Mouse (Mus musculus): ENCODE measurements at regions not wholly inside any gene's neighbourhood (a gene's known extent, or its start where the extent isn't known, plus 50 kb on each side); places are given as distances from the start of the nearest gene placed in this dataset.

DNA sequence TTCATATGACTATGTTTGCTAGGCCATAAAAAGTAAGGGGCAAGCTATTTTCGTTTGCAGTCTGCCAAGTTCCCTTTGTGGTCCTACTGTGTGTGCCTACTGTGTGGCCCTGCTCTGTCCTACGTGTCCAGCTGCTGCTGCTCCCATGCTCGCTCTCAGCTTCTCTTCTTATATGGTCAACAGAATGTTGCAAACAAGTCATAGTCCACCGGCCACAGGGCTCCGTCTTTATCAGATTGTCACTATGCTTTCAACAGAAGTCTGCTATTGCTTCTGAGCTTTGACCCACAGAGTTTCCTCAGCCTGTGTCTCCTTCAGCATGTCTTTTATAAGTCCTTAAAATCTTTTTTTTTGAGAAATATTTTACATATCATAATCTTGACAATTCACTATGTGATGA, 58.3 kb upstream of the Fndc3b start:
- Histone ChIP-seq H3K4me3 (replicated peaks; ENCODE audit: low read length) (no peak overlapping the region), H3K27me3 (ENCODE audit: control insufficient read depth, insufficient read depth, low read length) (no peaks in the 10 kb centered on the region), H3K4me1 (ENCODE audit: control insufficient read depth, insufficient read depth, low read length) (no peaks in the 10 kb centered on the region), H3K27ac (replicated peaks; ENCODE audit: low read depth, low read length) (no peak overlapping the region), H3K36me3 (ENCODE audit: control insufficient read depth, insufficient read depth, low read length) (no peaks in the 10 kb centered on the region), H3K4me2 (replicated peaks; ENCODE audit: low read depth, low read length, severe bottlenecking) (no peak overlapping the region), H3K9me3 (ENCODE audit: control insufficient read depth, low read length) (no peaks in the 10 kb centered on the region), H3K9ac (ENCODE audit: low read depth, low read length, severe bottlenecking) (no peak overlapping the region)
- WGBS, result 90% methylated on average over 5 of the region's 5 CpGs
- DNase-seq (ENCODE audit: low spot score) (no peak), ATAC-seq (ENCODE audit: low FRiP score, low read depth) (no peak)
- no peak for TF ChIP-seq POLR2A (IDR thresholded peaks at IDR 0.05; ENCODE audit: borderline replicate concordance, extremely low read depth, insufficient read depth, insufficient read length)

GRCm38 (mm10) chr3:27767188-27767587, 56.1 kb upstream of the Fndc3b start:
- WGBS, result 87% methylated on average over 8 of the region's 8 CpGs
- no peaks in the 10 kb centered on the region; the same call in 1 of the 2 replicates for H3K4me1 ChIP-seq (ENCODE audit: control insufficient read depth, insufficient read depth, low read length)
- no peaks in the 10 kb centered on the region for H3K9me3 ChIP-seq (ENCODE audit: control insufficient read depth, low read length)
- H3K27ac ChIP-seq (replicated peaks; ENCODE audit: low read depth, low read length), result no peak overlapping the region
- H3K4me3 ChIP-seq (replicated peaks; ENCODE audit: low read length), result no peak overlapping the region
- H3K9ac ChIP-seq (ENCODE audit: low read depth, low read length, severe bottlenecking), result no peak overlapping the region
- DNase-seq (ENCODE audit: low spot score), result no peak
- no peaks in the 10 kb centered on the region for H3K36me3 ChIP-seq (ENCODE audit: control insufficient read depth, insufficient read depth, low read length)
- no peaks in the 10 kb centered on the region for H3K27me3 ChIP-seq (ENCODE audit: control insufficient read depth, insufficient read depth, low read length)
- no peak for TF ChIP-seq POLR2A (IDR thresholded peaks at IDR 0.05; ENCODE audit: borderline replicate concordance, extremely low read depth, insufficient read depth, insufficient read length)
- ATAC-seq (ENCODE audit: low FRiP score, low read depth), result no peak
- H3K4me2 ChIP-seq (replicated peaks; ENCODE audit: low read depth, low read length, severe bottlenecking), result no peak overlapping the region

DNA sequence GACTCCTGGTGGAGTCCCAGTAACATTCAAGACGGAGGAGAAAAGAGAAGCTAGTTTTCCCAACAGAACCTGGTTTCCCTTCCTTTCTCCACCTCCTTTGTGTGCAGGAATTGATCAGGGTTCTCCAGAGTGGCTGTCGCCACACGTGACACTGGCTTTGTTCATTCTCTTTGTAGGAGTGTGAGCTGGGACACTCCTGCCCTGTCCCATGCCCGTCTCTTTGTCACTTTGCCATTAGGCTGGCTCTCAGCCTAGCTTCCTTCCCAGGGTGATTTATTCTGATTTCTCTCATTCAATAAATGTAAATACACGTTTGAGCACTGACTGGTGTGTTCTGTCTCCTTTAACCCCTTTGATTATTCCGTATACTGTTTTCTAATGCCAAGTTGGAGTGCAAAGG, 55.3 kb upstream of the Fndc3b start:
- no peak overlapping the region for H3K4me2 ChIP-seq (replicated peaks; ENCODE audit: low read depth, low read length, severe bottlenecking)
- H3K27me3 ChIP-seq (ENCODE audit: control insufficient read depth, insufficient read depth, low read length), result no peaks in the 10 kb centered on the region
- no peak overlapping the region for H3K27ac ChIP-seq (replicated peaks; ENCODE audit: low read depth, low read length)
- 75% methylated on average over 6 of the region's 6 CpGs for WGBS
- H3K9me3 ChIP-seq (ENCODE audit: control insufficient read depth, low read length), result no peaks in the 10 kb centered on the region
- H3K4me1 ChIP-seq (ENCODE audit: control insufficient read depth, insufficient read depth, low read length), result no peaks in the 10 kb centered on the region; the same call in 1 of the 2 replicates
- no peak for DNase-seq (ENCODE audit: low spot score)
- ATAC-seq (ENCODE audit: low FRiP score, low read depth), result no peak
- no peak overlapping the region for H3K9ac ChIP-seq (ENCODE audit: low read depth, low read length, severe bottlenecking)
- no peak overlapping the region for H3K4me3 ChIP-seq (replicated peaks; ENCODE audit: low read length)
- no peak for TF ChIP-seq POLR2A (IDR thresholded peaks at IDR 0.05; ENCODE audit: borderline replicate concordance, extremely low read depth, insufficient read depth, insufficient read length)
- H3K36me3 ChIP-seq (ENCODE audit: control insufficient read depth, insufficient read depth, low read length), result no peaks in the 10 kb centered on the region

DNA sequence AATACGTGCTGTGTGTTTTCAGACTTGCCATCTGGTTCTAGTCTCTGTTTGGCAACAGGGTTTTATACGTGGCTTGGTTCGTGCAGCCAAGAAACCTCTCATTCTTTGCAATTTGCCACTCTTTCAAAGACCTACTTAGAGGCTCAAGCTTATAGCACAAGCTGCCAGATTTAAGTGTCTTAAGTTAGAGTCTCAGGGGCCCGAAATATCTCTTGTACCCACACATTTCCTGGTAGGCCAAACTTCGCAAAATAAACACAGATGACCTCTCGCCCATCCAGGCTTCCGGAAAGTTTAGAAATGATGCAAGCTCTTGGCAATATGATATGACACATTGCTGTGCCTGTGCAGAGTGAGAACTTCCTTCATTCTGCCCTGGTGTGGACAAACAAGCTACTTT, 54.8 kb upstream of the Fndc3b start:
- no peak for TF ChIP-seq POLR2A (IDR thresholded peaks at IDR 0.05; ENCODE audit: borderline replicate concordance, extremely low read depth, insufficient read depth, insufficient read length)
- no peak overlapping the region for H3K9ac ChIP-seq (ENCODE audit: low read depth, low read length, severe bottlenecking)
- ATAC-seq (ENCODE audit: low FRiP score, low read depth), result no peak
- H3K27ac ChIP-seq (replicated peaks; ENCODE audit: low read depth, low read length), result no peak overlapping the region
- no peaks in the 10 kb centered on the region; the same call in 1 of the 2 replicates for H3K4me1 ChIP-seq (ENCODE audit: control insufficient read depth, insufficient read depth, low read length)
- no peak overlapping the region for H3K4me3 ChIP-seq (replicated peaks; ENCODE audit: low read length)
- no peaks in the 10 kb centered on the region for H3K36me3 ChIP-seq (ENCODE audit: control insufficient read depth, insufficient read depth, low read length)
- H3K27me3 ChIP-seq (ENCODE audit: control insufficient read depth, insufficient read depth, low read length), result no peaks in the 10 kb centered on the region
- H3K4me2 ChIP-seq (replicated peaks; ENCODE audit: low read depth, low read length, severe bottlenecking), result no peak overlapping the region
- peak; percentile 21 for DNase-seq (ENCODE audit: low spot score)
- WGBS, result 50% methylated on average over 7 of the region's 7 CpGs
- H3K9me3 ChIP-seq (ENCODE audit: control insufficient read depth, low read length), result no peaks in the 10 kb centered on the region

DNA sequence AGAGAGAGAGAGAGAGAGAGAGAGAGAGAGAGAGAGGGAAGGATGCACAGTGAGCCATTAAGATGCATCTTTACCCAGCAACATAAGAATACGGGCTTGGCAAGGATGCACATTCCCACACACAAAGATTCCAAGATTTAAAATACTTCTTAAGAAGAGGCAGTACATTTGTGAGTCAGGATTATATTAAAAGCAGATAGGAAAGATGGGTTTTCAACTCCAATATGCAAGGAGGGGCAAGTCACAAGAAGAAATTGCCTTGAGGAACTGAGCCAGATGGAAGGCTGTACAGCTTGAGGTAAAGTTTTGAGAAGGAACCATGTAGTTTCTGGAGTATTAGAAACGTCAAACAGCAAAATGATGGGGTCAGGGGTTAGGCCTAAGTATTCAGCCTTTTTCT, 53.4 kb upstream of the Fndc3b start:
- no peak for ATAC-seq (ENCODE audit: low FRiP score, low read depth)
- Histone ChIP-seq H3K4me3 (replicated peaks; ENCODE audit: low read length) (no peak overlapping the region), H3K9me3 (ENCODE audit: control insufficient read depth, low read length) (no peaks in the 10 kb centered on the region), H3K27ac (replicated peaks; ENCODE audit: low read depth, low read length) (no peak overlapping the region), H3K36me3 (ENCODE audit: control insufficient read depth, insufficient read depth, low read length) (no peaks in the 10 kb centered on the region), H3K4me1 (ENCODE audit: control insufficient read depth, insufficient read depth, low read length) (no peaks in the 10 kb centered on the region; the same call in 1 of the 2 replicates), H3K4me2 (replicated peaks; ENCODE audit: low read depth, low read length, severe bottlenecking) (no peak overlapping the region), H3K9ac (ENCODE audit: low read depth, low read length, severe bottlenecking) (no peak overlapping the region), H3K27me3 (ENCODE audit: control insufficient read depth, insufficient read depth, low read length) (no peaks in the 10 kb centered on the region)
- peak; percentile 29 for DNase-seq (ENCODE audit: low spot score)
- no peak for TF ChIP-seq POLR2A (IDR thresholded peaks at IDR 0.05; ENCODE audit: borderline replicate concordance, extremely low read depth, insufficient read depth, insufficient read length)
- WGBS, result 67% methylated on average over 2 of the region's 2 CpGs

DNA sequence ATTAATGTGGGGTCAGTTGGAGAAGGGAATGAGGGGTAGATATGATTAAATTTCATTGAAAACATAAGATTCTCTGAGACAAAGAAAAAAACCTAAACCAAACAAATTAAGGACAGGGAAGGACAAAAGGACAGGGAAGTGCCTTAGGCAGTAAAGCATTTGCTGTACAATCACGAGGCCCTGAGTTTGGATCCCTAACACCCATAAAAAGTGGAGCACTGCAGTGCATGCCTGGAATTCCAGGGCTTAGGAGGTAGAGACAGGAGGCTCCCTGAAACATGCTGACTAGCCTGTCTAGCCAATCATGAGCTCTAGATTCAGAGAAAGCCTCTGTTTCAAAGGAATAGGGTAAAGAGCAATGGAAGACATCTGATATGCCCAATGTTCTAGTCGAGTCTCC, 49.9 kb upstream of the Fndc3b start:
- Histone ChIP-seq H3K4me1 (ENCODE audit: control insufficient read depth, insufficient read depth, low read length) (peaks cover 5% of the 10 kb centered on the region), H3K36me3 (ENCODE audit: control insufficient read depth, insufficient read depth, low read length) (no peaks in the 10 kb centered on the region), H3K9me3 (ENCODE audit: control insufficient read depth, low read length) (no peaks in the 10 kb centered on the region), H3K27ac (replicated peaks; ENCODE audit: low read depth, low read length) (no peak overlapping the region), H3K9ac (ENCODE audit: low read depth, low read length, severe bottlenecking) (no peak overlapping the region), H3K4me2 (replicated peaks; ENCODE audit: low read depth, low read length, severe bottlenecking) (no peak overlapping the region), H3K4me3 (replicated peaks; ENCODE audit: low read length) (no peak overlapping the region), H3K27me3 (ENCODE audit: control insufficient read depth, insufficient read depth, low read length) (no peaks in the 10 kb centered on the region)
- 44% methylated on average over 2 of the region's 2 CpGs for WGBS
- DNase-seq (ENCODE audit: low spot score), result no peak
- no peak for ATAC-seq (ENCODE audit: low FRiP score, low read depth)
- TF ChIP-seq POLR2A (IDR thresholded peaks at IDR 0.05; ENCODE audit: borderline replicate concordance, extremely low read depth, insufficient read depth, insufficient read length), result no peak

Data from limb, embryonic 14.5 days (tissue).